Mouse (Mus musculus): ENCODE measurements around the gene Dnah9. TPM values are rescaled to one million over a fixed set of nuclear protein-coding genes. Genes with fewer than 3 reads are reported as not detected.

Dnah9 gene
- polyA plus RNA-seq, 1 experiment from 2014 or later = 3.3 TPM

- no peaks in the 10 kb centered on the region; the same call in 1 of the 2 replicates for H3K27me3 ChIP-seq (ENCODE audit: control insufficient read depth, insufficient read depth, low read length)
- no peaks in the 10 kb centered on the region for H3K4me1 ChIP-seq (replicated peaks; ENCODE audit: control insufficient read depth, insufficient read depth, low read length)
- WGBS = 22% methylated on average over 3 of the region's 3 CpGs
- ATAC-seq (ENCODE audit: low FRiP score) (no peak), DNase-seq (ENCODE audit: low spot score) (peak; percentile 85)
- H3K9me3 ChIP-seq (ENCODE audit: control insufficient read depth, low read length) = no peaks in the 10 kb centered on the region
- H3K9ac ChIP-seq = no peak overlapping the region
- no peak overlapping the region for H3K4me3 ChIP-seq (replicated peaks; ENCODE audit: low read length)
- no peak overlapping the region for H3K27ac ChIP-seq
- no peaks in the 10 kb centered on the region for H3K36me3 ChIP-seq (replicated peaks; ENCODE audit: control insufficient read depth, insufficient read depth)
- no peak overlapping the region for H3K4me2 ChIP-seq (replicated peaks)
Measured at GRCm38 (mm10) chr11:66122017-66122416, 46.3 kb downstream of the Dnah9 start.

- H3K9ac ChIP-seq = no peak overlapping the region
- no peaks in the 10 kb centered on the region for H3K9me3 ChIP-seq (ENCODE audit: control insufficient read depth, low read length)
- DNase-seq (ENCODE audit: low spot score) (no peak), ATAC-seq (ENCODE audit: low FRiP score) (no peak)
- no peaks in the 10 kb centered on the region for H3K4me1 ChIP-seq (replicated peaks; ENCODE audit: control insufficient read depth, insufficient read depth, low read length)
- H3K36me3 ChIP-seq (replicated peaks; ENCODE audit: control insufficient read depth, insufficient read depth) = no peaks in the 10 kb centered on the region
- no peaks in the 10 kb centered on the region for H3K27me3 ChIP-seq (ENCODE audit: control insufficient read depth, insufficient read depth, low read length)
- H3K4me2 ChIP-seq (replicated peaks) = no peak overlapping the region
- no peak overlapping the region for H3K27ac ChIP-seq
- no peak overlapping the region for H3K4me3 ChIP-seq (replicated peaks; ENCODE audit: low read length)
- WGBS = 82% methylated on average over 7 of the region's 7 CpGs
Measured at GRCm38 (mm10) chr11:66083663-66084254, 84.6 kb downstream of the Dnah9 start.

- 75% methylated on average over 5 of the region's 5 CpGs for WGBS
- Histone ChIP-seq H3K4me2 (replicated peaks) (no peak overlapping the region), H3K9me3 (ENCODE audit: control insufficient read depth, low read length) (no peaks in the 10 kb centered on the region), H3K4me3 (replicated peaks; ENCODE audit: low read length) (no peak overlapping the region), H3K36me3 (replicated peaks; ENCODE audit: control insufficient read depth, insufficient read depth) (no peaks in the 10 kb centered on the region), H3K27me3 (ENCODE audit: control insufficient read depth, insufficient read depth, low read length) (no peaks in the 10 kb centered on the region), H3K4me1 (replicated peaks; ENCODE audit: control insufficient read depth, insufficient read depth, low read length) (no peaks in the 10 kb centered on the region), H3K9ac (no peak overlapping the region), H3K27ac (no peak overlapping the region)
- ATAC-seq (ENCODE audit: low FRiP score) = no peak
- DNase-seq (ENCODE audit: low spot score) = no peak
Measured at GRCm38 (mm10) chr11:66072921-66073320, 95.4 kb downstream of the Dnah9 start.

- Histone ChIP-seq H3K27ac (no peak overlapping the region), H3K36me3 (replicated peaks; ENCODE audit: control insufficient read depth, insufficient read depth) (no peaks in the 10 kb centered on the region), H3K9ac (no peak overlapping the region), H3K4me3 (replicated peaks; ENCODE audit: low read length) (no peak overlapping the region), H3K9me3 (ENCODE audit: control insufficient read depth, low read length) (no peaks in the 10 kb centered on the region), H3K4me1 (replicated peaks; ENCODE audit: control insufficient read depth, insufficient read depth, low read length) (no peaks in the 10 kb centered on the region), H3K27me3 (ENCODE audit: control insufficient read depth, insufficient read depth, low read length) (no peaks in the 10 kb centered on the region), H3K4me2 (replicated peaks) (no peak overlapping the region)
- DNase-seq (ENCODE audit: low spot score) (no peak), ATAC-seq (ENCODE audit: low FRiP score) (no peak)
- WGBS = 76% methylated on average over 3 of the region's 3 CpGs
Measured at GRCm38 (mm10) chr11:66058956-66059355, 109.4 kb downstream of the Dnah9 start.

- Histone ChIP-seq H3K27me3 (ENCODE audit: control insufficient read depth, insufficient read depth, low read length) (no peaks in the 10 kb centered on the region), H3K9ac (no peak overlapping the region), H3K4me3 (replicated peaks; ENCODE audit: low read length) (no peak overlapping the region), H3K27ac (no peak overlapping the region), H3K9me3 (ENCODE audit: control insufficient read depth, low read length) (no peaks in the 10 kb centered on the region), H3K4me2 (replicated peaks) (no peak overlapping the region), H3K36me3 (replicated peaks; ENCODE audit: control insufficient read depth, insufficient read depth) (no peaks in the 10 kb centered on the region), H3K4me1 (replicated peaks; ENCODE audit: control insufficient read depth, insufficient read depth, low read length) (peaks cover 3% of the 10 kb centered on the region; the same call in 1 of the 2 replicates)
- DNase-seq (ENCODE audit: low spot score) (no peak), ATAC-seq (ENCODE audit: low FRiP score) (no peak)
- WGBS = 92% methylated on average over 3 of the region's 3 CpGs
Measured at GRCm38 (mm10) chr11:66051294-66051693, 117.1 kb downstream of the Dnah9 start.

- DNase-seq (ENCODE audit: low spot score) = no peak
- ATAC-seq (ENCODE audit: low FRiP score) = no peak
- H3K4me1 ChIP-seq (replicated peaks; ENCODE audit: control insufficient read depth, insufficient read depth, low read length) = peaks cover 3% of the 10 kb centered on the region; the same call in 1 of the 2 replicates
- H3K27ac ChIP-seq = no peak overlapping the region
- H3K9me3 ChIP-seq (ENCODE audit: control insufficient read depth, low read length) = no peaks in the 10 kb centered on the region
- no peak overlapping the region for H3K4me2 ChIP-seq (replicated peaks)
- H3K9ac ChIP-seq = no peak overlapping the region
- H3K36me3 ChIP-seq (replicated peaks; ENCODE audit: control insufficient read depth, insufficient read depth) = no peaks in the 10 kb centered on the region
- 72% methylated on average over 4 of the region's 4 CpGs for WGBS
- H3K27me3 ChIP-seq (ENCODE audit: control insufficient read depth, insufficient read depth, low read length) = no peaks in the 10 kb centered on the region
- no peak overlapping the region for H3K4me3 ChIP-seq (replicated peaks; ENCODE audit: low read length)
Measured at GRCm38 (mm10) chr11:66049146-66049545, 119.2 kb downstream of the Dnah9 start.

GRCm38 (mm10) chr11:66046594-66047193 lies 121.7 kb downstream of the Dnah9 start:
- Histone ChIP-seq H3K27me3 (ENCODE audit: control insufficient read depth, insufficient read depth, low read length) (no peaks in the 10 kb centered on the region), H3K27ac (no peak overlapping the region), H3K4me1 (replicated peaks; ENCODE audit: control insufficient read depth, insufficient read depth, low read length) (peaks cover 3% of the 10 kb centered on the region; the same call in 1 of the 2 replicates), H3K4me2 (replicated peaks) (no peak overlapping the region), H3K36me3 (replicated peaks; ENCODE audit: control insufficient read depth, insufficient read depth) (no peaks in the 10 kb centered on the region), H3K4me3 (replicated peaks; ENCODE audit: low read length) (no peak overlapping the region), H3K9ac (no peak overlapping the region), H3K9me3 (ENCODE audit: control insufficient read depth, low read length) (no peaks in the 10 kb centered on the region)
- DNase-seq (ENCODE audit: low spot score) (peak; percentile 58), ATAC-seq (ENCODE audit: low FRiP score) (0 out of 2 replicates have a peak, but pooled peaks have one; percentile 27)
- WGBS = 55% methylated on average over 4 of the region's 4 CpGs

GRCm38 (mm10) chr11:66043635-66044034 lies 124.7 kb downstream of the Dnah9 start:
- Histone ChIP-seq H3K27ac (no peak overlapping the region), H3K4me2 (replicated peaks) (no peak overlapping the region), H3K4me3 (replicated peaks; ENCODE audit: low read length) (no peak overlapping the region), H3K36me3 (replicated peaks; ENCODE audit: control insufficient read depth, insufficient read depth) (no peaks in the 10 kb centered on the region), H3K27me3 (ENCODE audit: control insufficient read depth, insufficient read depth, low read length) (no peaks in the 10 kb centered on the region), H3K4me1 (replicated peaks; ENCODE audit: control insufficient read depth, insufficient read depth, low read length) (peaks cover 3% of the 10 kb centered on the region; the same call in 1 of the 2 replicates), H3K9me3 (ENCODE audit: control insufficient read depth, low read length) (no peaks in the 10 kb centered on the region), H3K9ac (no peak overlapping the region)
- ATAC-seq (ENCODE audit: low FRiP score) = no peak
- WGBS = 68% methylated on average over 6 of the region's 6 CpGs
- peak; percentile 33 for DNase-seq (ENCODE audit: low spot score)

GRCm38 (mm10) chr11:66042531-66042930 lies 125.8 kb downstream of the Dnah9 start:
- 88% methylated on average over 2 of the region's 2 CpGs for WGBS
- DNase-seq (ENCODE audit: low spot score) = no peak

More at GRCm38 (mm10) chr11:66042531-66042930, 125.8 kb downstream of the Dnah9 start:
- ATAC-seq (ENCODE audit: low FRiP score) = no peak
- peaks cover 3% of the 10 kb centered on the region; the same call in 1 of the 2 replicates for H3K4me1 ChIP-seq (replicated peaks; ENCODE audit: control insufficient read depth, insufficient read depth, low read length)
- no peak overlapping the region for H3K9ac ChIP-seq
- H3K9me3 ChIP-seq (ENCODE audit: control insufficient read depth, low read length) = no peaks in the 10 kb centered on the region
- no peak overlapping the region for H3K4me2 ChIP-seq (replicated peaks)
- H3K36me3 ChIP-seq (replicated peaks; ENCODE audit: control insufficient read depth, insufficient read depth) = no peaks in the 10 kb centered on the region
- H3K27ac ChIP-seq = no peak overlapping the region
- no peaks in the 10 kb centered on the region for H3K27me3 ChIP-seq (ENCODE audit: control insufficient read depth, insufficient read depth, low read length)
- no peak overlapping the region for H3K4me3 ChIP-seq (replicated peaks; ENCODE audit: low read length)
